ENCODE assay signal across 9 mouse cellular contexts in the genomic region with DNA sequence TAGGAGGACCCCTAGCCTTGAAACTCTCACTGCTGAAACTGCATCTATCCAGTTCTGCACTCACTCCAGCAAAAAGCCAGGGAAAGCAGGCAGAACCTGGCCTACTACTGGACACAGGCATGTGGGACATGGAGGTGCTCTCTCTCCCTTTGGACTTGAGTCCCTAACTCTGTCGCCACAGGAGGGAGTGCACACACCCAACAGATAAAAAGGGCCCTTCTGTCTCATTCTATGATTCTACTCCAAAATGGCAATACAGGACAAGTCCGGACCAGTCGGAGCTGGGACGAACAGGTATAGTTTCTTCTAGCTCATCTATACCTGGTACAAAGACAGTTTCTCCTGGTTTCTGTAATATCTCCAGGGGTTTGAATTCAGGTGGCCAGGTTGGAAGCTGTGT. TPM values are rescaled to one million over a fixed set of nuclear protein-coding genes. Genes with fewer than 3 reads are reported as not detected.
DNase-seq lines count a peak whose midpoint lies in the region; ATAC-seq lines count a peak whose summit lies in the region.
"Had no signal": no experiment of that assay in that cellular context is flagged by ENCODE, and none has a peak within 500 bp of the region (broad histone marks: within the 10 kb centered on the region; RNA-seq: fewer than 3 reads in every experiment).

No protein-coding gene starts in this region.

- intact Hi-C loops in heart, postnatal 14 days (cut with DNase I) = no loop called here

- H3K9ac ChIP-seq in heart, embryonic 13.5 days = peak overlapping the region; percentile 97
- H3K9ac ChIP-seq in hindbrain, embryonic 13.5 days = peak overlapping the region; percentile 91
- no peak overlapping the region for H3K9ac ChIP-seq in midbrain, embryonic 11.5 days (ENCODE audit: low read length)

- 78% methylated on average over 4 of the region's 4 CpGs for WGBS in heart, embryonic 13.5 days
- WGBS in hindbrain, embryonic 13.5 days = 87% methylated on average over 4 of the region's 4 CpGs
- 87% methylated on average over 4 of the region's 4 CpGs for WGBS in midbrain, embryonic 11.5 days

- peak overlapping the region; percentile 90 for H3K4me3 ChIP-seq in heart, embryonic 13.5 days
- peak overlapping the region; percentile 81 for H3K4me3 ChIP-seq in hindbrain, embryonic 13.5 days
- H3K4me3 ChIP-seq in midbrain, embryonic 11.5 days (ENCODE audit: low read depth, low read length) = peak overlapping the region; percentile 4

- no peaks in the 10 kb centered on the region for H3K9me3 ChIP-seq in heart, embryonic 13.5 days
- no peaks in the 10 kb centered on the region for H3K9me3 ChIP-seq in hindbrain, embryonic 13.5 days
- H3K9me3 ChIP-seq in midbrain, embryonic 11.5 days (ENCODE audit: control insufficient read depth, low read length) = no peaks in the 10 kb centered on the region

- H3K27ac ChIP-seq in heart, embryonic 13.5 days (replicated peaks) = no peak overlapping the region
- no peak overlapping the region for H3K27ac ChIP-seq in hindbrain, embryonic 13.5 days
- H3K27ac ChIP-seq in midbrain, embryonic 11.5 days (ENCODE audit: low read depth, low read length) = no peak overlapping the region

- peak overlapping the region; percentile 93 for H3K4me2 ChIP-seq in heart, embryonic 13.5 days
- peak overlapping the region; percentile 83 for H3K4me2 ChIP-seq in hindbrain, embryonic 13.5 days
- peak overlapping the region; percentile 93; the same call in 1 of the 2 replicates for H3K4me2 ChIP-seq in midbrain, embryonic 11.5 days

- peaks cover 47% of the 10 kb centered on the region for H3K4me1 ChIP-seq in heart, embryonic 13.5 days
- H3K4me1 ChIP-seq in hindbrain, embryonic 13.5 days (replicated peaks) = peaks cover 51% of the 10 kb centered on the region
- peaks cover 32% of the 10 kb centered on the region for H3K4me1 ChIP-seq in midbrain, embryonic 11.5 days (ENCODE audit: control insufficient read depth, insufficient read depth, low read length)

- ATAC-seq in heart, embryonic 13.5 days (ENCODE audit: extremely low read depth, insufficient number of reproducible peaks, low FRiP score, low TSS enrichment) = no peak
- no peak for ATAC-seq in hindbrain, embryonic 13.5 days (ENCODE audit: low FRiP score)
- ATAC-seq in midbrain, embryonic 11.5 days (ENCODE audit: low FRiP score) = no peak
- ATAC-seq in erythroid progenitor cell, adult 5-6 weeks (replicated peaks; ENCODE audit: low FRiP score, poor library complexity, severe bottlenecking) = no peak

- H3K27me3 ChIP-seq in heart, embryonic 13.5 days (replicated peaks) = no peaks in the 10 kb centered on the region
- no peaks in the 10 kb centered on the region for H3K27me3 ChIP-seq in hindbrain, embryonic 13.5 days
- H3K27me3 ChIP-seq in midbrain, embryonic 11.5 days (ENCODE audit: control insufficient read depth, insufficient read depth, low read length) = no peaks in the 10 kb centered on the region

- no peak for DNase-seq in heart, postnatal 14 days
- peak; percentile 16 for DNase-seq in MN1 (ENCODE audit: low spot score)
- no peak for DNase-seq in midbrain, embryonic 11.5 days (ENCODE audit: low spot score, missing footprints)
- DNase-seq in adrenal gland, postnatal 25 days = no peak
- no peak for DNase-seq in Muller cell, postnatal 12 days (ENCODE audit: inconsistent ontology term)
- DNase-seq: gastrocnemius, postnatal 25 days had no signal

- H3K36me3 ChIP-seq in heart, embryonic 13.5 days = peaks cover 59% of the 10 kb centered on the region
- H3K36me3 ChIP-seq in hindbrain, embryonic 13.5 days = peaks cover 54% of the 10 kb centered on the region
- peaks cover 40% of the 10 kb centered on the region for H3K36me3 ChIP-seq in midbrain, embryonic 11.5 days (ENCODE audit: control insufficient read depth, insufficient read depth, low read length)

RNA-seq across cellular contexts. Expression of a gene that starts 2.3 kb away (rescaled TPM):
- polyA plus RNA-seq in heart, embryonic 13.5 days (2015; fragmentation: Nextera tagmentation; extraction: Ambion mirVana) = 63.8 and 68.8 TPM in 2 replicates
- 10 to 100 TPM; 37.3 to 37.8 TPM for total RNA-seq in heart, postnatal 14 days (2021)
- polyA plus RNA-seq in hindbrain, embryonic 13.5 days (2015; fragmentation: Nextera tagmentation; extraction: Ambion mirVana) = 79.3 and 83.2 TPM in 2 replicates
- 72.5 and 76.2 TPM in 2 replicates for polyA plus RNA-seq in midbrain, embryonic 11.5 days (2014; fragmentation: Nextera tagmentation; extraction: Ambion mirVana)
- 21.7 and 29.6 TPM in 2 replicates for total RNA-seq in adrenal gland, postnatal 25 days (2021)
- 27.4 and 60.4 TPM in 2 replicates for total RNA-seq in erythroid progenitor cell, adult 5-6 weeks (2015; ENCODE audit: low replicate concordance)
- 17.8 and 18.4 TPM in 2 replicates for total RNA-seq in erythroid progenitor cell, adult 5-6 weeks (2017; ENCODE audit: low replicate concordance)

RNA-seq across cellular contexts. Expression of a gene that starts 2.5 kb away (rescaled TPM):
- 61.7 and 75.3 TPM in 2 replicates for polyA plus RNA-seq in heart, embryonic 13.5 days (2015; fragmentation: Nextera tagmentation; extraction: Ambion mirVana)
- total RNA-seq in heart, postnatal 14 days (2021) = 10 to 100 TPM; 34.4 to 37.3 TPM
- 70.4 and 74.7 TPM in 2 replicates for polyA plus RNA-seq in hindbrain, embryonic 13.5 days (2015; fragmentation: Nextera tagmentation; extraction: Ambion mirVana)
- polyA plus RNA-seq in midbrain, embryonic 11.5 days (2014; fragmentation: Nextera tagmentation; extraction: Ambion mirVana) = 86.9 and 89.9 TPM in 2 replicates
- 28.4 and 38.5 TPM in 2 replicates for total RNA-seq in adrenal gland, postnatal 25 days (2021)
- 5.4 and 18.0 TPM in 2 replicates for total RNA-seq in erythroid progenitor cell, adult 5-6 weeks (2015; ENCODE audit: low replicate concordance)
- 5.1 and 10.8 TPM in 2 replicates for total RNA-seq in erythroid progenitor cell, adult 5-6 weeks (2017; ENCODE audit: low replicate concordance)

RNA-seq across cellular contexts. Expression of a gene that starts 11.5 kb away (rescaled TPM):
- polyA plus RNA-seq in heart, embryonic 13.5 days (2015; fragmentation: Nextera tagmentation; extraction: Ambion mirVana) = 32.2 and 35.5 TPM in 2 replicates
- total RNA-seq in heart, postnatal 14 days (2021) = 10 to 100 TPM; 39.8 to 40.4 TPM
- polyA plus RNA-seq in hindbrain, embryonic 13.5 days (2015; fragmentation: Nextera tagmentation; extraction: Ambion mirVana) = 48.0 and 53.9 TPM in 2 replicates
- 28.6 and 30.3 TPM in 2 replicates for polyA plus RNA-seq in midbrain, embryonic 11.5 days (2014; fragmentation: Nextera tagmentation; extraction: Ambion mirVana)
- 39.6 and 41.7 TPM in 2 replicates for total RNA-seq in adrenal gland, postnatal 25 days (2021)
- 6.8 and 34.8 TPM in 2 replicates for total RNA-seq in erythroid progenitor cell, adult 5-6 weeks (2015; ENCODE audit: low replicate concordance)
- total RNA-seq in erythroid progenitor cell, adult 5-6 weeks (2017; ENCODE audit: low replicate concordance) = 7.6 and 15.8 TPM in 2 replicates

RNA-seq across cellular contexts. Expression of a gene that starts 12.1 kb away (rescaled TPM):
- 530 and 543 TPM in 2 replicates for polyA plus RNA-seq in heart, embryonic 13.5 days (2015; fragmentation: Nextera tagmentation; extraction: Ambion mirVana)
- 100 to 1,000 TPM; 125 to 133 TPM for total RNA-seq in heart, postnatal 14 days (2021)
- 588 and 607 TPM in 2 replicates for polyA plus RNA-seq in hindbrain, embryonic 13.5 days (2015; fragmentation: Nextera tagmentation; extraction: Ambion mirVana)
- polyA plus RNA-seq in midbrain, embryonic 11.5 days (2014; fragmentation: Nextera tagmentation; extraction: Ambion mirVana) = 974 and 988 TPM in 2 replicates
- 254 and 258 TPM in 2 replicates for total RNA-seq in adrenal gland, postnatal 25 days (2021)
- total RNA-seq in erythroid progenitor cell, adult 5-6 weeks (2015; ENCODE audit: low replicate concordance) = 911 and 1,279 TPM in 2 replicates
- 284 and 388 TPM in 2 replicates for total RNA-seq in erythroid progenitor cell, adult 5-6 weeks (2017; ENCODE audit: low replicate concordance)

RNA-seq across cellular contexts. Expression of a gene that starts 12.9 kb away (rescaled TPM):
- 18.4 and 19.3 TPM in 2 replicates for polyA plus RNA-seq in heart, embryonic 13.5 days (2015; fragmentation: Nextera tagmentation; extraction: Ambion mirVana)
- total RNA-seq in heart, postnatal 14 days (2021) = 10 to 100 TPM; 27.7 to 32.1 TPM
- polyA plus RNA-seq in hindbrain, embryonic 13.5 days (2015; fragmentation: Nextera tagmentation; extraction: Ambion mirVana) = 62.6 and 67.2 TPM in 2 replicates
- polyA plus RNA-seq in midbrain, embryonic 11.5 days (2014; fragmentation: Nextera tagmentation; extraction: Ambion mirVana) = 27.4 and 31.6 TPM in 2 replicates
- total RNA-seq in adrenal gland, postnatal 25 days (2021) = 26.0 and 44.7 TPM in 2 replicates
- not detected in 2 replicates for total RNA-seq in erythroid progenitor cell, adult 5-6 weeks (2015; ENCODE audit: low replicate concordance)
- 0.13 TPM in 1 of 2 replicates, not detected in the other for total RNA-seq in erythroid progenitor cell, adult 5-6 weeks (2017; ENCODE audit: low replicate concordance)

Comparison
In these comparisons a context has a peak if more than half of its experiments do, and no peak if none do; other contexts are left out.
1. H3K4me3 ChIP-seq: peak in every context shown above with its lines; median percentile 90 in heart, embryonic 13.5 days; 81 in hindbrain, embryonic 13.5 days; 4 in midbrain, embryonic 11.5 days.